Mouse (Mus musculus) heart, embryonic 14.5 days (tissue): ENCODE measurements around the gene Sh3tc1. TPM values are rescaled to one million over a fixed set of nuclear protein-coding genes. Genes with fewer than 3 reads are reported as not detected.

ENCODE experiments used
- polyA plus RNA-seq: library from polyadenylated mRNA; unstranded; fragments of >200 nt; fragmentation: Nextera tagmentation; extraction: Ambion mirVana; gene quantifications from 2 replicates; pipeline ENCODE4 v1.2.1, GENCODE M21; 2014

The Sh3tc1 gene
- polyA plus RNA-seq, 1 experiment from 2014 or later = 6.3 TPM

Other genes starting within 250 kb of the Sh3tc1 start
- 7.1 and 8.1 TPM in 2 replicates for gene Cpz, start 214.3 kb downstream of the Sh3tc1 start, polyA plus RNA-seq
- 4.7 and 5.0 TPM in 2 replicates for gene Trmt44, start 164.9 kb downstream of the Sh3tc1 start, polyA plus RNA-seq
- gene Acox3, start 156.9 kb downstream of the Sh3tc1 start, polyA plus RNA-seq = 13.6 and 13.8 TPM in 2 replicates
- gene Htra3, start 60.2 kb downstream of the Sh3tc1 start, polyA plus RNA-seq = 7.6 and 7.8 TPM in 2 replicates
- 3.7 and 4.0 TPM in 2 replicates for gene Ablim2, start 17.9 kb upstream of the Sh3tc1 start, polyA plus RNA-seq
- gene Afap1, start 153.3 kb upstream of the Sh3tc1 start, polyA plus RNA-seq = 24.8 and 27.3 TPM in 2 replicates